Mouse (Mus musculus): Measurements from ENCODE around the gene Krt16. TPM values are rescaled to one million over a fixed set of nuclear protein-coding genes. Genes with fewer than 3 reads are reported as not detected.
"Not testable (repeated sequence)": the region's sequence is repeated elsewhere in the genome, so short reads cannot be mapped to it uniquely, and the experiment has no call there.

The Krt16 gene
- polyA plus RNA-seq, 1 experiment from 2014 or later, result not detected

- not testable (repeated sequence) for H3K9me3 ChIP-seq (replicated peaks; ENCODE audit: control insufficient read depth, low read length); H3K27ac ChIP-seq (ENCODE audit: low read depth, low read length); H3K27me3 ChIP-seq (ENCODE audit: control insufficient read depth, insufficient read depth, low read length); H3K9ac ChIP-seq (ENCODE audit: low read depth, low read length); H3K36me3 ChIP-seq (ENCODE audit: control insufficient read depth, insufficient read depth, low read length); H3K4me2 ChIP-seq; ATAC-seq (replicated peaks; ENCODE audit: insufficient number of reproducible peaks, low FRiP score, low TSS enrichment); H3K4me1 ChIP-seq (ENCODE audit: control insufficient read depth, insufficient read depth, low read length); H3K4me3 ChIP-seq (ENCODE audit: low read depth, low read length)
- 83% methylated on average over 4 of the region's 4 CpGs for WGBS (ENCODE audit: insufficient replicate concordance)
These were observed 8.4 kb downstream of the Krt16 start for GRCm38 (mm10) chr11:100240272-100240671.

GRCm38 (mm10) chr11:100221741-100222140 is 27.0 kb downstream of the Krt16 start:
- WGBS (ENCODE audit: insufficient replicate concordance), result 68% methylated on average over 8 of the region's 8 CpGs
- Histone ChIP-seq H3K27me3 (ENCODE audit: control insufficient read depth, insufficient read depth, low read length) (no peaks in the 10 kb centered on the region), H3K9me3 (replicated peaks; ENCODE audit: control insufficient read depth, low read length) (no peaks in the 10 kb centered on the region; the same call in 1 of the 2 replicates), H3K4me1 (ENCODE audit: control insufficient read depth, insufficient read depth, low read length) (no peaks in the 10 kb centered on the region), H3K9ac (ENCODE audit: low read depth, low read length) (no peak overlapping the region), H3K27ac (ENCODE audit: low read depth, low read length) (no peak overlapping the region), H3K36me3 (ENCODE audit: control insufficient read depth, insufficient read depth, low read length) (no peaks in the 10 kb centered on the region), H3K4me2 (no peak overlapping the region), H3K4me3 (ENCODE audit: low read depth, low read length) (no peak overlapping the region)
- no peak for ATAC-seq (replicated peaks; ENCODE audit: insufficient number of reproducible peaks, low FRiP score, low TSS enrichment)

- ATAC-seq (replicated peaks; ENCODE audit: insufficient number of reproducible peaks, low FRiP score, low TSS enrichment), result no peak
- 81% methylated on average over 4 of the region's 4 CpGs for WGBS (ENCODE audit: insufficient replicate concordance)
- H3K9me3 ChIP-seq (replicated peaks; ENCODE audit: control insufficient read depth, low read length), result no peaks in the 10 kb centered on the region
These were observed 29.4 kb downstream of the Krt16 start for GRCm38 (mm10) chr11:100219304-100219703.

GRCm38 (mm10) chr11:100208542-100208941 is 40.2 kb downstream of the Krt16 start:
- Histone ChIP-seq H3K4me3 (ENCODE audit: low read depth, low read length) (no peak overlapping the region), H3K36me3 (ENCODE audit: control insufficient read depth, insufficient read depth, low read length) (no peaks in the 10 kb centered on the region), H3K4me2 (no peak overlapping the region), H3K4me1 (ENCODE audit: control insufficient read depth, insufficient read depth, low read length) (no peaks in the 10 kb centered on the region), H3K27ac (ENCODE audit: low read depth, low read length) (peak overlapping the region; percentile 31; the same call in 1 of the 2 replicates), H3K9ac (ENCODE audit: low read depth, low read length) (no peak overlapping the region), H3K27me3 (ENCODE audit: control insufficient read depth, insufficient read depth, low read length) (no peaks in the 10 kb centered on the region), H3K9me3 (replicated peaks; ENCODE audit: control insufficient read depth, low read length) (no peaks in the 10 kb centered on the region)
- 25% methylated on average over 6 of the region's 6 CpGs for WGBS (ENCODE audit: insufficient replicate concordance)
- ATAC-seq (replicated peaks; ENCODE audit: insufficient number of reproducible peaks, low FRiP score, low TSS enrichment), result no peak

More at GRCm38 (mm10) chr11:100219304-100219703, 29.4 kb downstream of the Krt16 start:
- Histone ChIP-seq H3K9ac (ENCODE audit: low read depth, low read length) (no peak overlapping the region), H3K27me3 (ENCODE audit: control insufficient read depth, insufficient read depth, low read length) (no peaks in the 10 kb centered on the region), H3K4me1 (ENCODE audit: control insufficient read depth, insufficient read depth, low read length) (no peaks in the 10 kb centered on the region), H3K4me3 (ENCODE audit: low read depth, low read length) (no peak overlapping the region), H3K36me3 (ENCODE audit: control insufficient read depth, insufficient read depth, low read length) (no peaks in the 10 kb centered on the region), H3K27ac (ENCODE audit: low read depth, low read length) (no peak overlapping the region), H3K4me2 (no peak overlapping the region)

GRCm38 (mm10) chr11:100207498-100207897 is 41.2 kb downstream of the Krt16 start, which contains the start of gene Krt14:
Gene Krt14, minus strand, starts transcription at chr11:100207548.
- WGBS (ENCODE audit: insufficient replicate concordance), result 84% methylated on average over 8 of the region's 8 CpGs
- ATAC-seq (replicated peaks; ENCODE audit: insufficient number of reproducible peaks, low FRiP score, low TSS enrichment), result no peak
- no peak within 1 kb of the TSS for H3K9ac ChIP-seq (ENCODE audit: low read depth, low read length)
- no peak within 1 kb of the TSS for H3K4me3 ChIP-seq (ENCODE audit: low read depth, low read length)
- H3K27ac ChIP-seq (ENCODE audit: low read depth, low read length), result peak within 1 kb of the TSS; percentile 31; the same call in 1 of the 2 replicates
- H3K9me3 ChIP-seq (replicated peaks; ENCODE audit: control insufficient read depth, low read length), result no peaks in the 10 kb centered on the region
- H3K4me2 ChIP-seq, result no peak within 1 kb of the TSS
- no peaks in the 10 kb centered on the region for H3K27me3 ChIP-seq (ENCODE audit: control insufficient read depth, insufficient read depth, low read length)
- H3K36me3 ChIP-seq (ENCODE audit: control insufficient read depth, insufficient read depth, low read length), result no peaks in the 10 kb centered on the region
- H3K4me1 ChIP-seq (ENCODE audit: control insufficient read depth, insufficient read depth, low read length), result no peaks in the 10 kb centered on the region

GRCm38 (mm10) chr11:100203448-100203847 is 45.3 kb downstream of the Krt16 start:
- 13% methylated on average over 6 of the region's 6 CpGs for WGBS (ENCODE audit: insufficient replicate concordance)
- no peak for ATAC-seq (replicated peaks; ENCODE audit: insufficient number of reproducible peaks, low FRiP score, low TSS enrichment)
- no peak overlapping the region for H3K4me3 ChIP-seq (ENCODE audit: low read depth, low read length)
- no peak overlapping the region for H3K27ac ChIP-seq (ENCODE audit: low read depth, low read length)
- no peaks in the 10 kb centered on the region for H3K9me3 ChIP-seq (replicated peaks; ENCODE audit: control insufficient read depth, low read length)
- no peak overlapping the region for H3K4me2 ChIP-seq
- H3K27me3 ChIP-seq (ENCODE audit: control insufficient read depth, insufficient read depth, low read length), result no peaks in the 10 kb centered on the region
- H3K9ac ChIP-seq (ENCODE audit: low read depth, low read length), result no peak overlapping the region
- no peaks in the 10 kb centered on the region for H3K36me3 ChIP-seq (ENCODE audit: control insufficient read depth, insufficient read depth, low read length)
- no peaks in the 10 kb centered on the region for H3K4me1 ChIP-seq (ENCODE audit: control insufficient read depth, insufficient read depth, low read length)

- Histone ChIP-seq H3K4me3 (ENCODE audit: low read depth, low read length) (no peak overlapping the region), H3K4me1 (ENCODE audit: control insufficient read depth, insufficient read depth, low read length) (no peaks in the 10 kb centered on the region), H3K4me2 (no peak overlapping the region), H3K27me3 (ENCODE audit: control insufficient read depth, insufficient read depth, low read length) (no peaks in the 10 kb centered on the region), H3K9me3 (replicated peaks; ENCODE audit: control insufficient read depth, low read length) (no peaks in the 10 kb centered on the region), H3K36me3 (ENCODE audit: control insufficient read depth, insufficient read depth, low read length) (no peaks in the 10 kb centered on the region), H3K27ac (ENCODE audit: low read depth, low read length) (no peak overlapping the region), H3K9ac (ENCODE audit: low read depth, low read length) (no peak overlapping the region)
- WGBS (ENCODE audit: insufficient replicate concordance), result 73% methylated on average over 4 of the region's 4 CpGs
- no peak for ATAC-seq (replicated peaks; ENCODE audit: insufficient number of reproducible peaks, low FRiP score, low TSS enrichment)
These were observed 45.8 kb downstream of the Krt16 start for GRCm38 (mm10) chr11:100202906-100203305.

- H3K4me2 ChIP-seq, result no peak overlapping the region
- no peak overlapping the region for H3K27ac ChIP-seq (ENCODE audit: low read depth, low read length)
- WGBS (ENCODE audit: insufficient replicate concordance), result 40% methylated on average over 8 of the region's 8 CpGs
- no peak overlapping the region for H3K4me3 ChIP-seq (ENCODE audit: low read depth, low read length)
- H3K9me3 ChIP-seq (replicated peaks; ENCODE audit: control insufficient read depth, low read length), result no peaks in the 10 kb centered on the region
- ATAC-seq (replicated peaks; ENCODE audit: insufficient number of reproducible peaks, low FRiP score, low TSS enrichment), result no peak
- H3K27me3 ChIP-seq (ENCODE audit: control insufficient read depth, insufficient read depth, low read length), result no peaks in the 10 kb centered on the region
- H3K9ac ChIP-seq (ENCODE audit: low read depth, low read length), result no peak overlapping the region
- no peaks in the 10 kb centered on the region for H3K4me1 ChIP-seq (ENCODE audit: control insufficient read depth, insufficient read depth, low read length)
- H3K36me3 ChIP-seq (ENCODE audit: control insufficient read depth, insufficient read depth, low read length), result no peaks in the 10 kb centered on the region
These were observed 48.4 kb downstream of the Krt16 start for GRCm38 (mm10) chr11:100200104-100200820.

- no peaks in the 10 kb centered on the region for H3K27me3 ChIP-seq (ENCODE audit: control insufficient read depth, insufficient read depth, low read length)
These were observed 50.0 kb downstream of the Krt16 start for GRCm38 (mm10) chr11:100198666-100199065.

More at GRCm38 (mm10) chr11:100198666-100199065, 50.0 kb downstream of the Krt16 start:
- ATAC-seq (replicated peaks; ENCODE audit: insufficient number of reproducible peaks, low FRiP score, low TSS enrichment), result no peak
- Histone ChIP-seq H3K27ac (ENCODE audit: low read depth, low read length) (no peak overlapping the region), H3K9me3 (replicated peaks; ENCODE audit: control insufficient read depth, low read length) (no peaks in the 10 kb centered on the region), H3K4me1 (ENCODE audit: control insufficient read depth, insufficient read depth, low read length) (no peaks in the 10 kb centered on the region), H3K9ac (ENCODE audit: low read depth, low read length) (no peak overlapping the region), H3K36me3 (ENCODE audit: control insufficient read depth, insufficient read depth, low read length) (no peaks in the 10 kb centered on the region), H3K4me2 (no peak overlapping the region), H3K4me3 (ENCODE audit: low read depth, low read length) (no peak overlapping the region)
- 63% methylated on average over 4 of the region's 4 CpGs for WGBS (ENCODE audit: insufficient replicate concordance)
